Mouse (Mus musculus) forebrain, embryonic 15.5 days (tissue): ENCODE data around the gene Slc26a3. TPM values are rescaled to one million over a fixed set of nuclear protein-coding genes. Genes with fewer than 3 reads are reported as not detected.
A peak's percentile ranks its signal among the peaks of the same experiment; 100 is the strongest.

Experiments
- ATAC-seq: fragments of 200-750 bp; cut with Nextera tagmentation; replicated peaks from 2 replicates; pipeline ENCODE4 v1.8.0; 2017; ENCODE audit warnings: mild to moderate bottlenecking, moderate TSS enrichment, moderate library complexity
- H3K27ac ChIP-seq: fragments of 300-500 bp; sonication (generic); replicated peaks from 2 replicates; pipeline ENCODE4 v1.5.1; 2015; ENCODE audit warnings: mild to moderate bottlenecking, inconsistent platforms
- H3K27me3 ChIP-seq: fragments of 300-500 bp; sonication (generic); 2 replicates; pipeline ENCODE4 v1.6.1; 2015; ENCODE audit warnings: inconsistent platforms
- H3K36me3 ChIP-seq: fragments of 300-500 bp; sonication (generic); 2 replicates; pipeline ENCODE4 v1.6.1; 2015; ENCODE audit warnings: mild to moderate bottlenecking, inconsistent platforms
- H3K4me1 ChIP-seq: fragments of 300-500 bp; sonication (generic); 2 replicates; pipeline ENCODE4 v1.6.1; 2015; ENCODE audit warnings: inconsistent platforms
- H3K4me2 ChIP-seq: fragments of 300-500 bp; sonication (generic); replicated peaks from 2 replicates; pipeline ENCODE4 v1.6.1; 2015; ENCODE audit warnings: mild to moderate bottlenecking, inconsistent platforms
- H3K4me3 ChIP-seq: fragments of 300-500 bp; sonication (generic); 2 replicates; pipeline ENCODE4 v1.5.1; 2015; ENCODE audit warnings: mild to moderate bottlenecking, inconsistent platforms
- H3K9ac ChIP-seq: fragments of 300-500 bp; sonication (generic); replicated peaks from 2 replicates; pipeline ENCODE4 v1.6.1; 2015; ENCODE audit warnings: mild to moderate bottlenecking, inconsistent platforms
- H3K9me3 ChIP-seq: fragments of 300-500 bp; sonication (generic); 2 replicates; pipeline ENCODE4 v1.6.1; 2016; ENCODE audit warnings: inconsistent platforms
- WGBS: fragments of 180-500 bp; shearing (Covaris S2); methylation state at CpG from one replicate; pipeline ENCODE4 v1.1.7; 2015; ENCODE audit warnings: mixed read lengths; 5-methylcytosine and 5-hydroxymethylcytosine counted together
- polyA plus RNA-seq: library from polyadenylated mRNA; unstranded; fragments of >200 nt; fragmentation: Nextera tagmentation; extraction: Ambion mirVana; gene quantifications from 2 replicates; pipeline ENCODE4 v1.2.1, GENCODE M21; 2015

Gene Slc26a3
- polyA plus RNA-seq = 0.08 and 0.11 TPM in 2 replicates

DNA sequence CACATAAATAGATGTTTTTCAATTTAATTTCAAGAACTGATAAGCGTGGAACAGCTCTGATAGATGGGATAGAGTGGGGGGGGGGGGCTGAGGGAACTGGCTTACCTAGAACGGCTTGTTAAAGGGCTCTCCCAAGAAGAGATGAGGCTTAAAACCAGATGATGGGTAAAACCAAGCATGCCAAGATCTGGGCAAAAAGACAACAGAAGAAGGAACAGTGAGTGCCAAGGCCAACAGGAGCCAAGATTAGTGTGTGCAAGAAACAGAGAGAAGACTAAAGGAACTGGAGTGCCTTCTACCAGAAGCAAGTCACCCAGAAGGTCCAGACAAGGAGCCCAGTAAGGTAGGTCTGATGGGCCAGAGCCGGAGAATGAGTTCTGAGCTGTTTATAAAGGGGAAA is at the start of gene Slc26a3:
Gene Slc26a3 (plus strand): TSS at position 301 of the 400 bp plus-strand sequence.
- Histone ChIP-seq H3K27me3 (no peaks in the 10 kb centered on the region), H3K9ac (no peak within 1 kb of the TSS), H3K9me3 (no peaks in the 10 kb centered on the region), H3K36me3 (no peaks in the 10 kb centered on the region), H3K4me3 (no peak within 1 kb of the TSS), H3K4me2 (no peak within 1 kb of the TSS), H3K27ac (no peak within 1 kb of the TSS), H3K4me1 (no peaks in the 10 kb centered on the region)
- no peak for ATAC-seq
- WGBS = 86% methylated on average over 3 of the region's 3 CpGs

- H3K4me3 ChIP-seq = peak overlapping the region; percentile 99
- WGBS = 25% methylated on average over 15 of the region's 15 CpGs
Measured at GRCm38 (mm10) chr12:31350191-31350943, 40.3 kb upstream of the Slc26a3 start.

GRCm38 (mm10) chr12:31350944-31351928 is 39.4 kb upstream of the Slc26a3 start, which contains the start of gene Dld:
Gene Dld, minus strand, starts transcription at chr12:31351453.
- peak; percentile 99 for ATAC-seq
- Histone ChIP-seq H3K9me3 (no peaks in the 10 kb centered on the region), H3K4me2 (peak within 1 kb of the TSS; percentile 72), H3K27ac (peak within 1 kb of the TSS; percentile 69), H3K27me3 (no peaks in the 10 kb centered on the region), H3K36me3 (peaks cover 19% of the 10 kb centered on the region), H3K4me3 (peak within 1 kb of the TSS; percentile 99), H3K9ac (peak within 1 kb of the TSS; percentile 96), H3K4me1 (peaks cover 16% of the 10 kb centered on the region)
- WGBS = 8% methylated on average over 47 of the region's 66 CpGs

More at GRCm38 (mm10) chr12:31350191-31350943, 40.3 kb upstream of the Slc26a3 start:
- Histone ChIP-seq H3K27ac (no peak overlapping the region), H3K27me3 (no peaks in the 10 kb centered on the region), H3K9me3 (no peaks in the 10 kb centered on the region), H3K4me2 (peak overlapping the region; percentile 72), H3K9ac (peak overlapping the region; percentile 96), H3K4me1 (peaks cover 16% of the 10 kb centered on the region), H3K36me3 (peaks cover 19% of the 10 kb centered on the region)
- 0 out of 2 replicates have a peak, but pooled peaks have one; percentile 1 for ATAC-seq

DNA sequence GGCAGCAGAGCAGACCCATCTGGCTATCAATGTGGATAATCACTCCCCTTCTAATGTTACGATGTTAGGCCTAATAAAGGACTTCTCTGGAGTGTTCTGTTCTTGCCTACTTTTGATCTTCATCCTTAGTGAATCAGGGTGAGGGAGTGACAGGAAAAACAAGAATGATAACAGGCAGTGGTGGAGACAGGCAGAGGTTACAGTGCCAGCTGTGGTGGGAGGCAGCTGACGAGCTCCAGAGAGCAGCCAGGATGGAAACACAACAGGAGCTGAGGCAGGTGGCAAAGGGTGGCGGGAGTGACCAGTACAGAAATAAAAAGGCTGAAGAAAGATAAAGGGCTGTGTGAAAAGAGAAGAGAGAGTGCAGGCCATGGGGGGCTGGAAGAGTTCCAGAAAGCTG is 24.2 kb upstream of the Slc26a3 start:
- Histone ChIP-seq H3K27ac (no peak overlapping the region), H3K4me1 (no peaks in the 10 kb centered on the region), H3K4me2 (no peak overlapping the region), H3K4me3 (no peak overlapping the region), H3K9me3 (no peaks in the 10 kb centered on the region), H3K36me3 (no peaks in the 10 kb centered on the region), H3K27me3 (no peaks in the 10 kb centered on the region), H3K9ac (no peak overlapping the region)
- no peak for ATAC-seq
- WGBS = 41% methylated on average over 3 of the region's 3 CpGs

DNA sequence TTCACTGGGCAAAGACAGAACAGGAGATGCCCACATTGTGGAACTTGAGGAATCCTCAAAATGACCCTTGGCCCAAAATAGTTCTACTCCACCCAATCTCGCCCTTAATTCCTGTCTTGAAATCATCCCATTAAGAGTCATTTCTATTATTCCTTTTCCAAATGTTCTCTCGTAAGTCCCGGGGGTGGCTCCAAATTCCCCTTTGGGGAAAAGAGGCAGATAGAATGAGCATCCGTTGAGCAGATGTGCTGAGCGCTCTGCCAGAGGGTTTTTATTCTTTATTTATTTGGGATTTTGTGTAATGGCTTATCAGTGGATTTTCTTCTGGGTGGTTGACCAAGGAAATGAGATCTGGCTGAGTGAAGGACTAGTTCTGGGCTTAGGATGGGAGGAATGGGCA is 22.9 kb upstream of the Slc26a3 start:
- no peak overlapping the region for H3K4me3 ChIP-seq
- H3K4me2 ChIP-seq = no peak overlapping the region
- no peak overlapping the region for H3K27ac ChIP-seq
- WGBS = 86% methylated on average over 5 of the region's 5 CpGs
- no peaks in the 10 kb centered on the region for H3K9me3 ChIP-seq
- no peaks in the 10 kb centered on the region for H3K27me3 ChIP-seq
- H3K36me3 ChIP-seq = no peaks in the 10 kb centered on the region
- H3K4me1 ChIP-seq = no peaks in the 10 kb centered on the region
- no peak overlapping the region for H3K9ac ChIP-seq
- no peak for ATAC-seq

GRCm38 (mm10) chr12:31369118-31369517 is 21.6 kb upstream of the Slc26a3 start:
- H3K4me3 ChIP-seq = no peak overlapping the region
- 97% methylated on average over 1 of the region's 1 CpGs for WGBS
- no peaks in the 10 kb centered on the region for H3K27me3 ChIP-seq
- H3K9me3 ChIP-seq = no peaks in the 10 kb centered on the region
- no peak for ATAC-seq
- H3K27ac ChIP-seq = no peak overlapping the region
- H3K4me1 ChIP-seq = no peaks in the 10 kb centered on the region
- no peak overlapping the region for H3K9ac ChIP-seq
- H3K4me2 ChIP-seq = no peak overlapping the region
- no peaks in the 10 kb centered on the region for H3K36me3 ChIP-seq

- no peaks in the 10 kb centered on the region for H3K9me3 ChIP-seq
- H3K27me3 ChIP-seq = no peaks in the 10 kb centered on the region
- H3K4me3 ChIP-seq = no peak overlapping the region
- ATAC-seq = no peak
- H3K4me2 ChIP-seq = no peak overlapping the region
- H3K9ac ChIP-seq = no peak overlapping the region
- H3K36me3 ChIP-seq = no peaks in the 10 kb centered on the region
- H3K4me1 ChIP-seq = no peaks in the 10 kb centered on the region
- 92% methylated on average over 7 of the region's 7 CpGs for WGBS
- H3K27ac ChIP-seq = no peak overlapping the region
Measured at GRCm38 (mm10) chr12:31369656-31370055, 21.0 kb upstream of the Slc26a3 start.

GRCm38 (mm10) chr12:31374603-31375282 is 15.9 kb upstream of the Slc26a3 start:
- 33% methylated on average over 9 of the region's 9 CpGs for WGBS
- H3K27ac ChIP-seq = no peak overlapping the region
- H3K27me3 ChIP-seq = no peaks in the 10 kb centered on the region
- no peak overlapping the region for H3K9ac ChIP-seq
- ATAC-seq = peak; percentile 82
- H3K4me1 ChIP-seq = peaks cover 12% of the 10 kb centered on the region
- no peaks in the 10 kb centered on the region for H3K36me3 ChIP-seq
- peak overlapping the region; percentile 34 for H3K4me2 ChIP-seq
- H3K9me3 ChIP-seq = no peaks in the 10 kb centered on the region
- no peak overlapping the region for H3K4me3 ChIP-seq

GRCm38 (mm10) chr12:31375283-31375615 is 15.4 kb upstream of the Slc26a3 start:
- Histone ChIP-seq H3K27ac (no peak overlapping the region), H3K4me3 (no peak overlapping the region), H3K4me2 (no peak overlapping the region), H3K36me3 (no peaks in the 10 kb centered on the region), H3K4me1 (peaks cover 12% of the 10 kb centered on the region), H3K9me3 (no peaks in the 10 kb centered on the region), H3K9ac (no peak overlapping the region), H3K27me3 (no peaks in the 10 kb centered on the region)
- ATAC-seq = no peak
- 80% methylated on average over 4 of the region's 4 CpGs for WGBS

DNA sequence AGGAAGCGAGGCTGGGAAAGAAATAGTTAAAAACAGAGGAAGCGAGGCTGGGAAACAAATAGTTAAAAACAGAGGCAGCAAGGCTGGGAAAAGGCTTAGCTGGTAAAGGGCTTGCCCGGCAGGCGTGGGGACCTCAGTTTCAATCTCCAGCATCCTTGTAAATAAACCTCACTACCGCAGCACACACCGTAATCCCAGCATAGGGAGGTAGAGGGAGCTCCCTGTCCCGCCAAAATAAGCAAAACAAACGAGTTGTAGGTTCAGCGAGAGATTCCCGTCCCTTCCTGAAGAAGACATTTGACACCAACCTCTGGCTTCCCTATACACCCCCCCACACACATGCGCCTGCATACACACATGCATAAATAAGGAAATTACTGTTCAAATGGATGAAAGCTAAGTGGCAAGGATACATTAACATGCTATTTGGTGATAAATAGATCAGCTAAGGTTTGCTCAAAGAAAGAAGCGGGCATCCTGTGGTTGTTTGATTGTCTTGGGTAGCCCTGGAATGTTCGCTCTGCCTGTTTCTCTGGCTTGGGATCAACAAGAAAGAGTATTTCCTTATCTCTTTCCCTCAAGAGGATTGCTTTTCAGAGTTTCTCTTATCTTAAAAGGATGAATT is 14.2 kb upstream of the Slc26a3 start:
- 10% methylated on average over 13 of the region's 13 CpGs for WGBS
- H3K4me3 ChIP-seq = peak overlapping the region; percentile 35
- H3K27me3 ChIP-seq = no peaks in the 10 kb centered on the region
- peak; percentile 55; the same call in 1 of the 2 replicates for ATAC-seq
- H3K9ac ChIP-seq = peak overlapping the region; percentile 50
- H3K4me1 ChIP-seq = peaks cover 18% of the 10 kb centered on the region
- H3K9me3 ChIP-seq = no peaks in the 10 kb centered on the region
- H3K27ac ChIP-seq = 0 out of 2 replicates have a peak overlapping the region, but pooled peaks have one; percentile 12
- peak overlapping the region; percentile 53 for H3K4me2 ChIP-seq
- H3K36me3 ChIP-seq = no peaks in the 10 kb centered on the region

GRCm38 (mm10) chr12:31377241-31377640 is 13.4 kb upstream of the Slc26a3 start:
- peaks cover 18% of the 10 kb centered on the region for H3K4me1 ChIP-seq
- no peak overlapping the region for H3K4me3 ChIP-seq
- H3K4me2 ChIP-seq = no peak overlapping the region
- no peaks in the 10 kb centered on the region for H3K27me3 ChIP-seq
- WGBS = 76% methylated on average over 11 of the region's 11 CpGs
- no peak overlapping the region for H3K27ac ChIP-seq
- no peaks in the 10 kb centered on the region for H3K9me3 ChIP-seq
- no peaks in the 10 kb centered on the region for H3K36me3 ChIP-seq
- no peak overlapping the region for H3K9ac ChIP-seq
- no peak for ATAC-seq
